Mouse (Mus musculus) erythroblast, embryonic 14.5 days (primary cell): ENCODE data around the gene Slc16a13. TPM values are rescaled to one million over a fixed set of nuclear protein-coding genes. Genes with fewer than 3 reads are reported as not detected.
"Not testable (repeated sequence)": the region's sequence is repeated elsewhere in the genome, so short reads cannot be mapped to it uniquely, and the experiment has no call there.

Experiments used
- H3K27me3 ChIP-seq: 2 replicates; pipeline ENCODE4 v1.6.1; 2012; ENCODE audit warnings: inconsistent platforms; ENCODE audit not compliant: control insufficient read depth
- H3K36me3 ChIP-seq: 2 replicates; pipeline ENCODE4 v1.6.1; 2012; ENCODE audit warnings: mild to moderate bottlenecking, inconsistent platforms; ENCODE audit not compliant: control insufficient read depth
- H3K4me1 ChIP-seq: 2 replicates; pipeline ENCODE4 v1.6.1; 2012; ENCODE audit warnings: inconsistent platforms; ENCODE audit not compliant: control insufficient read depth
- H3K4me3 ChIP-seq: replicated peaks from 2 replicates; pipeline ENCODE3; 2012; ENCODE audit warnings: moderate library complexity, mild to moderate bottlenecking, inconsistent platforms
- H3K9me3 ChIP-seq: 2 replicates; pipeline ENCODE4 v1.6.1; 2012; ENCODE audit warnings: low read length, inconsistent platforms, mixed read lengths; ENCODE audit not compliant: control insufficient read depth
- GATA1 ChIP-seq: IDR thresholded peaks from 2 replicates; pipeline ENCODE4 v1.6.1; 2012; ENCODE audit warnings: low read length, inconsistent platforms, mixed read lengths
- TAL1 ChIP-seq: IDR thresholded peaks from 3 replicates; pipeline ENCODE4 v1.6.1; 2012; ENCODE audit warnings: low read length, inconsistent platforms, mixed read lengths
- polyA plus RNA-seq: library from polyadenylated mRNA; stranded (reverse); fragments of >175 nt; gene quantifications from 2 replicates; pipeline ENCODE4 v1.2.3, GENCODE M21; 2012

The Slc16a13 gene
- polyA plus RNA-seq, 1 experiment = 2.3 TPM

DNA sequence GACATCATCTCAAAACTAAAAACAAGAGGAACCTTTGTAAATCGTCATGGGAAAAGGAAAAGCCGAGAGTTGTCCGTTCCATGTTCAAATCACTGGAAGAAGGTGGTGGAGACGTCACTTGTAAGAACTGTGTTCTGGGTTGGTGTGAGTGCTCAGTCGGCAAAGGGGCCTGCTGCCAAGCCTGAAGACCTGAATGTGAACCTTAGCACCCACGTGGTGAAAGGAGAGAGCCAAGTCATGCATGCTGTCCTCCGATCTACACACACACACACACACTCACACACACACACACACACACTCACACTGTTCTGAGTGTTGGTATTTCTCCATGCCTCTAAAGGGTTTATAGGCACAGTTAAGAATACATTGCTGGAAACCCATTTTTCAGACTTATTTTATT is 49.7 kb downstream of the Slc16a13 start:
- no peaks in the 10 kb centered on the region for H3K9me3 ChIP-seq
- no peaks in the 10 kb centered on the region for H3K27me3 ChIP-seq
- no peaks in the 10 kb centered on the region for H3K36me3 ChIP-seq
- no peaks in the 10 kb centered on the region for H3K4me1 ChIP-seq
- no peak overlapping the region for H3K4me3 ChIP-seq
- TF ChIP-seq GATA1 = no peak
- TF ChIP-seq TAL1 = no peak

GRCm38 (mm10) chr11:70170291-70170690 is 50.6 kb downstream of the Slc16a13 start:
- TF ChIP-seq TAL1 (no peak), GATA1 (no peak)
- no peak overlapping the region for H3K4me3 ChIP-seq

DNA sequence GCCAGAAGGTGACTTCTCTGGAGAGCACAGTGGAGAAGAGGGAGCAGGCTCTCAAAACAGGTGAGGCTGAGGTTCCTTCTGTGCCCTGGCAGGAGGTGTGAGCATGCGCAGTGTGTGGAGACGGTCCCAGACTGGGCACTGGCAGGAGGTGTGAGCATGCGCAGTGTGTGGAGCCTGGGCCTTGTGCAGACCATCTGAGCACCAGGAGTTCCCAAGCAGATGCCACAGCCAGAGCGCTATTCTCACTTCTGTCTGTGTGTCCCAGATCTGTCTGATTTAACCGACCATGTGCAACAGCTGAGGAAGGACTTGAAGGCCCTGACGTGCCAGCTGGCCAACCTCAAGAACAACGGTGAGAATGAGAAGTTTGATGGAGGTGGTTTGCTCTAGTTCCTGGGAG is 51.4 kb downstream of the Slc16a13 start:
- not testable (repeated sequence) for H3K4me3 ChIP-seq, H3K36me3 ChIP-seq, H3K9me3 ChIP-seq, H3K27me3 ChIP-seq, H3K4me1 ChIP-seq

More at GRCm38 (mm10) chr11:70170291-70170690, 50.6 kb downstream of the Slc16a13 start:
- H3K9me3 ChIP-seq = no peaks in the 10 kb centered on the region
- no peaks in the 10 kb centered on the region for H3K4me1 ChIP-seq
- H3K36me3 ChIP-seq = no peaks in the 10 kb centered on the region
- H3K27me3 ChIP-seq = no peaks in the 10 kb centered on the region

DNA sequence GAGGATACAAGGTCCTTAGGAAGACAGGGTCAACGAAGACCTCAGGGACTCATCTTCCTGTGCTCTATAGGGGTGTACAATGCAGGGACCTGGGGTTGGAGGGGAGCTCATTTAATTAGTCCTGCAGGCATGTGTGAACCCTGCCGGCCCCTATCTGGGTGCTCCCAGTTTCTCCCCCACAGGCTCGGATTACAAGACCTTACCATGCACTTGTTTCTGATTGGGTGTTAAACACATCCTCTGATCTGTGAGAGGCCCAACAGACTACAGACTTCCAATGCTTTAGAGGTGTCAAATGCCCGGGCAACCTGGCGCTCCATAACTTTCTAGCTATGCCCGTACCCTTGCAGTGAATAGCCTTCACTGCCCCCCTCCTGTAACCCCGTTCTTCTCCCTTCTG is 52.7 kb downstream of the Slc16a13 start:
- no peaks in the 10 kb centered on the region for H3K9me3 ChIP-seq
- H3K27me3 ChIP-seq = no peaks in the 10 kb centered on the region; the same call in 1 of the 2 replicates
- no peaks in the 10 kb centered on the region for H3K4me1 ChIP-seq
- no peak overlapping the region for H3K4me3 ChIP-seq
- H3K36me3 ChIP-seq = no peaks in the 10 kb centered on the region
- no peak for TF ChIP-seq TAL1
- no peak for TF ChIP-seq GATA1

Other genes starting within 250 kb of the Slc16a13 start
- 23.2 and 28.5 TPM in 2 replicates for gene Ctdnep1, start 239.9 kb downstream of the Slc16a13 start, polyA plus RNA-seq
- gene Elp5, start 238.5 kb downstream of the Slc16a13 start, polyA plus RNA-seq = 1.5 and 1.9 TPM in 2 replicates
- 50.2 and 55.8 TPM in 2 replicates for gene Gabarap, start 229.9 kb downstream of the Slc16a13 start, polyA plus RNA-seq
- 4.5 and 5.5 TPM in 2 replicates for gene Phf23, start 225.3 kb downstream of the Slc16a13 start, polyA plus RNA-seq
- gene Dvl2, start 220.5 kb downstream of the Slc16a13 start, polyA plus RNA-seq = 0.48 and 0.76 TPM in 2 replicates
- gene Acadvl, start 205.7 kb downstream of the Slc16a13 start, polyA plus RNA-seq = 2.9 and 3.2 TPM in 2 replicates
- 0.10 and 0.19 TPM in 2 replicates for gene Dlg4, start 204.1 kb downstream of the Slc16a13 start, polyA plus RNA-seq
- not detected in 2 replicates for gene Asgr1, start 167.0 kb downstream of the Slc16a13 start, polyA plus RNA-seq
- 0.05 TPM in 1 of 2 replicates, not detected in the other for gene Asgr2, start 128.4 kb downstream of the Slc16a13 start, polyA plus RNA-seq
- 0.02 TPM in 1 of 2 replicates, not detected in the other for gene Mgl2, start 90.7 kb downstream of the Slc16a13 start, polyA plus RNA-seq
- gene Clec10a, start 64.9 kb downstream of the Slc16a13 start, polyA plus RNA-seq = not detected in 2 replicates
- not detected in 2 replicates for gene Slc16a11, start 8.3 kb downstream of the Slc16a13 start, polyA plus RNA-seq
- gene Bcl6b, start 8.7 kb upstream of the Slc16a13 start, polyA plus RNA-seq = 0.06 and 0.13 TPM in 2 replicates
- 9.8 and 17.9 TPM in 2 replicates for gene 0610010K14Rik, start 16.9 kb upstream of the Slc16a13 start, polyA plus RNA-seq
- 4.0 and 6.0 TPM in 2 replicates for gene Gm21988, start 18.8 kb upstream of the Slc16a13 start, polyA plus RNA-seq
- gene Rnasek, start 18.8 kb upstream of the Slc16a13 start, polyA plus RNA-seq = 23.7 and 29.0 TPM in 2 replicates
- gene Alox12, start 34.3 kb upstream of the Slc16a13 start, polyA plus RNA-seq = 0.03 and 0.05 TPM in 2 replicates
- not detected in 2 replicates for gene Alox12e, start 101.6 kb upstream of the Slc16a13 start, polyA plus RNA-seq
- gene Alox15, start 131.0 kb upstream of the Slc16a13 start, polyA plus RNA-seq = 0.03 TPM in 1 of 2 replicates, not detected in the other
- 2.9 and 3.5 TPM in 2 replicates for gene Pelp1, start 189.0 kb upstream of the Slc16a13 start, polyA plus RNA-seq
- 7.9 and 11.5 TPM in 2 replicates for gene Arrb2, start 211.6 kb upstream of the Slc16a13 start, polyA plus RNA-seq
- 1.1 and 2.3 TPM in 2 replicates for gene Med11, start 230.9 kb upstream of the Slc16a13 start, polyA plus RNA-seq
- gene Zmynd15, start 238.4 kb upstream of the Slc16a13 start, polyA plus RNA-seq = 0.02 TPM in 1 of 2 replicates, not detected in the other
- not detected in 2 replicates for gene Cxcl16, start 238.9 kb upstream of the Slc16a13 start, polyA plus RNA-seq